Mouse (Mus musculus) forebrain, embryonic 12.5 days (tissue): ENCODE measurements around the gene Eef1a1. TPM values are rescaled to one million over a fixed set of nuclear protein-coding genes. Genes with fewer than 3 reads are reported as not detected.

Source experiments
- ATAC-seq: fragments of 200-750 bp; cut with Nextera tagmentation; 2 replicates; pipeline ENCODE4 v1.8.0; 2017; ENCODE audit warnings: moderate TSS enrichment; ENCODE audit not compliant: low FRiP score
- H3K27ac ChIP-seq: fragments of 300-500 bp; sonication (generic); 2 replicates; pipeline ENCODE4 v1.5.1; 2016; ENCODE audit warnings: mild to moderate bottlenecking
- H3K27me3 ChIP-seq: fragments of 300-500 bp; sonication (generic); 2 replicates; pipeline ENCODE4 v1.6.1; 2016; ENCODE audit warnings: mild to moderate bottlenecking
- H3K36me3 ChIP-seq: fragments of 300-500 bp; sonication (generic); replicated peaks from 2 replicates; pipeline ENCODE4 v1.6.1; 2016; ENCODE audit warnings: mild to moderate bottlenecking
- H3K4me1 ChIP-seq: fragments of 300-500 bp; sonication (generic); 2 replicates; pipeline ENCODE4 v1.6.1; 2016
- H3K4me2 ChIP-seq: fragments of 300-500 bp; sonication (generic); 2 replicates; pipeline ENCODE4 v1.6.1; 2016; ENCODE audit warnings: mild to moderate bottlenecking, moderate library complexity
- H3K4me3 ChIP-seq: fragments of 300-500 bp; sonication (generic); replicated peaks from 2 replicates; pipeline ENCODE4 v1.5.1; 2016; ENCODE audit warnings: mild to moderate bottlenecking
- H3K9ac ChIP-seq: fragments of 300-500 bp; sonication (generic); 2 replicates; pipeline ENCODE4 v1.6.1; 2016; ENCODE audit warnings: mild to moderate bottlenecking
- H3K9me3 ChIP-seq: fragments of 300-500 bp; sonication (generic); 2 replicates; pipeline ENCODE4 v1.6.1; 2016
- WGBS: fragments of 180-500 bp; shearing (Covaris S2); methylation state at CpG from one replicate; pipeline ENCODE4 v1.1.7; 2016; 5-methylcytosine and 5-hydroxymethylcytosine counted together
- polyA plus RNA-seq: library from polyadenylated mRNA; unstranded; fragments of >200 nt; fragmentation: Nextera tagmentation; extraction: Ambion mirVana; gene quantifications from 2 replicates; pipeline ENCODE4 v1.2.1, GENCODE M21; 2016

Gene Eef1a1
- polyA plus RNA-seq: 3,508 and 3,592 TPM in 2 replicates

GRCm38 (mm10) chr9:78488890-78489420 is at the start of gene Eef1a1:
Gene Eef1a1 (minus strand): TSS chr9:78489151.
- WGBS: 3% methylated on average over 17 of the region's 20 CpGs
- H3K27ac ChIP-seq: peak within 1 kb of the TSS; percentile 56
- H3K9me3 ChIP-seq: no peaks in the 10 kb centered on the region
- H3K4me1 ChIP-seq: peaks cover 9% of the 10 kb centered on the region
- no peaks in the 10 kb centered on the region for H3K36me3 ChIP-seq
- peak within 1 kb of the TSS; percentile 61 for H3K9ac ChIP-seq
- peak within 1 kb of the TSS; percentile 40 for H3K4me3 ChIP-seq
- no peaks in the 10 kb centered on the region for H3K27me3 ChIP-seq
- peak within 1 kb of the TSS; percentile 65 for H3K4me2 ChIP-seq
- peak; percentile 76 for ATAC-seq

GRCm38 (mm10) chr9:78538421-78538820 is 49.5 kb upstream of the Eef1a1 start:
- no peaks in the 10 kb centered on the region for H3K9me3 ChIP-seq
- no peaks in the 10 kb centered on the region for H3K36me3 ChIP-seq
- no peak for ATAC-seq
- no peak overlapping the region for H3K4me2 ChIP-seq
- WGBS: 72% methylated on average over 6 of the region's 6 CpGs
- H3K4me1 ChIP-seq: no peaks in the 10 kb centered on the region
- no peak overlapping the region for H3K4me3 ChIP-seq
- no peak overlapping the region for H3K27ac ChIP-seq
- no peak overlapping the region for H3K9ac ChIP-seq
- H3K27me3 ChIP-seq: no peaks in the 10 kb centered on the region

- no peak for ATAC-seq
- no peaks in the 10 kb centered on the region for H3K9me3 ChIP-seq
- no peaks in the 10 kb centered on the region for H3K27me3 ChIP-seq
- H3K9ac ChIP-seq: no peak overlapping the region
- no peak overlapping the region for H3K4me2 ChIP-seq
- WGBS: 90% methylated on average over 9 of the region's 9 CpGs
- H3K4me3 ChIP-seq: no peak overlapping the region
- H3K27ac ChIP-seq: no peak overlapping the region
- H3K36me3 ChIP-seq: no peaks in the 10 kb centered on the region
- no peaks in the 10 kb centered on the region for H3K4me1 ChIP-seq
Measured at GRCm38 (mm10) chr9:78537154-78537873, 48.4 kb upstream of the Eef1a1 start.

DNA sequence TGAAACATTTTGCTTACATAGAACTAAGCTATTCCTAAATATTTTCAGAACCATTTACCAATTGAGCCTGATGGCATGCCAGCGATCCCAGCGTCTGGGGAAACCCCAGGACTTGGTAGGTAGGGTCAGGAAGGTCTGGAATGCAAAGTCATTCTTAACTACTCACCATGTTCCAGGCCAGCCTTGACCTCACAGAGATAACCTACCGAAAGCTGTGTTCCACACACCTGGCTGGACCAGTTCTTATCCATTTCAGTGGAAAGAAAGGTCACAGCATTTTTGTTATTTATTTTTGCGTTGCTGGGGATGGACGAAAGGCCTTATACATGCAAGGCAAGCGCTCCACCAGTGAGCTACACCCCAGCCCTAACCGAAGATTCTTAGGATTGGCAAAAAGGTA is 45.7 kb upstream of the Eef1a1 start:
- no peaks in the 10 kb centered on the region for H3K36me3 ChIP-seq
- H3K9ac ChIP-seq: no peak overlapping the region
- no peak overlapping the region for H3K4me3 ChIP-seq
- no peaks in the 10 kb centered on the region for H3K9me3 ChIP-seq
- ATAC-seq: no peak
- H3K27ac ChIP-seq: no peak overlapping the region
- H3K4me2 ChIP-seq: no peak overlapping the region
- 93% methylated on average over 7 of the region's 7 CpGs for WGBS
- H3K27me3 ChIP-seq: no peaks in the 10 kb centered on the region
- H3K4me1 ChIP-seq: no peaks in the 10 kb centered on the region

- Histone ChIP-seq H3K27me3 (no peaks in the 10 kb centered on the region), H3K9ac (no peak overlapping the region), H3K4me1 (peaks cover under 1% of the 10 kb centered on the region; the same call in 1 of the 2 replicates), H3K9me3 (no peaks in the 10 kb centered on the region), H3K4me3 (no peak overlapping the region), H3K36me3 (no peaks in the 10 kb centered on the region), H3K27ac (no peak overlapping the region), H3K4me2 (no peak overlapping the region)
- 88% methylated on average over 18 of the region's 18 CpGs for WGBS
- ATAC-seq: no peak
Measured at GRCm38 (mm10) chr9:78533296-78533935, 44.5 kb upstream of the Eef1a1 start.

- 78% methylated on average over 9 of the region's 9 CpGs for WGBS
- ATAC-seq: no peak
Measured at GRCm38 (mm10) chr9:78532341-78532819, 43.4 kb upstream of the Eef1a1 start.

GRCm38 (mm10) chr9:78531816-78532215 is 42.9 kb upstream of the Eef1a1 start:
- WGBS: 69% methylated on average over 5 of the region's 5 CpGs
- no peaks in the 10 kb centered on the region for H3K27me3 ChIP-seq
- no peak overlapping the region for H3K27ac ChIP-seq
- no peaks in the 10 kb centered on the region for H3K36me3 ChIP-seq
- peaks cover 8% of the 10 kb centered on the region for H3K4me1 ChIP-seq
- H3K9ac ChIP-seq: no peak overlapping the region
- H3K9me3 ChIP-seq: no peaks in the 10 kb centered on the region
- H3K4me3 ChIP-seq: no peak overlapping the region
- ATAC-seq: no peak
- no peak overlapping the region for H3K4me2 ChIP-seq

More at GRCm38 (mm10) chr9:78532341-78532819, 43.4 kb upstream of the Eef1a1 start:
- Histone ChIP-seq H3K9ac (no peak overlapping the region), H3K4me2 (no peak overlapping the region), H3K9me3 (no peaks in the 10 kb centered on the region), H3K27ac (0 out of 2 replicates have a peak overlapping the region, but pooled peaks have one; percentile 8), H3K4me1 (peaks cover 4% of the 10 kb centered on the region), H3K4me3 (no peak overlapping the region), H3K36me3 (no peaks in the 10 kb centered on the region), H3K27me3 (no peaks in the 10 kb centered on the region)

DNA sequence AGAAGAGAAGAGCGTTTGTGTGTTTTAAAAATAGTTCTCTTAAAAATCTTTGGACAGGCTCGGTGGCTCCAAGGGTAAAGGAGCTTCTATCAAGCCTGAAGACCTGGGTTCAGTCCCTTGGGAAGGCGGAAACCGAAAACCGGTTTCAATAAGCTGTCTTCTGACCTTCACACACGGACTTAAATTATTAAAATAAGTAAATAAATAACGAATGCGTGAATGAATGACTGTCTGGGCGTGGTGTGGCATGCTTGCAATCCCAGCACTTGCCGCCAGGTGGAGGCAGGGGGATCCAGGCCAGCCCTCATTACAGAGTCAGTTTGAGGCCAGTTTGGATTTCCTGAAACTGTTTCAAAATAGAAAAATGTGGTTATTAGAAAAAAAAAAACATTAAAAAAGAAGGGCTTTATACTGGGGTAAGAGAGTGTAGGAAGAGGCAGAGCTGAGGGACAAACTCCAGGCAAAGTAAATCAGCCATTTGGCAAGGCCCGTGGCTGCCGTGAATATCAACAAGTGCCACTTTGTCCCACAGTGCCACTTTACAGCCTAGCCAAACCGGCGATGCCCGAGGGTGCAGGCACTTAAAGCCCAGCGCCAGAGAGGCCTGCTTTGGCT is 38.9 kb upstream of the Eef1a1 start:
- H3K4me1 ChIP-seq: peaks cover 10% of the 10 kb centered on the region
- no peaks in the 10 kb centered on the region for H3K27me3 ChIP-seq
- peak overlapping the region; percentile 65; the same call in 1 of the 2 replicates for H3K27ac ChIP-seq
- peaks cover 17% of the 10 kb centered on the region for H3K36me3 ChIP-seq
- peak overlapping the region; percentile 54 for H3K9ac ChIP-seq
- H3K4me3 ChIP-seq: peak overlapping the region; percentile 50
- WGBS: 5% methylated on average over 16 of the region's 16 CpGs
- H3K9me3 ChIP-seq: no peaks in the 10 kb centered on the region
- peak overlapping the region; percentile 85 for H3K4me2 ChIP-seq
- ATAC-seq: peak; percentile 52

GRCm38 (mm10) chr9:78527301-78527761 is 38.4 kb upstream of the Eef1a1 start:
- under 1% methylated on average over 24 of the region's 24 CpGs for WGBS

GRCm38 (mm10) chr9:78526206-78526605 is 37.3 kb upstream of the Eef1a1 start:
- H3K27me3 ChIP-seq: no peaks in the 10 kb centered on the region
- H3K4me3 ChIP-seq: no peak overlapping the region
- ATAC-seq: no peak
- H3K4me2 ChIP-seq: no peak overlapping the region
- WGBS: 83% methylated on average over 2 of the region's 2 CpGs
- peaks cover 18% of the 10 kb centered on the region for H3K36me3 ChIP-seq
- peaks cover 16% of the 10 kb centered on the region for H3K4me1 ChIP-seq
- H3K9ac ChIP-seq: no peak overlapping the region
- peak overlapping the region; percentile 54; the same call in 1 of the 2 replicates for H3K27ac ChIP-seq
- H3K9me3 ChIP-seq: no peaks in the 10 kb centered on the region

More at GRCm38 (mm10) chr9:78527301-78527761, 38.4 kb upstream of the Eef1a1 start:
- Histone ChIP-seq H3K27me3 (no peaks in the 10 kb centered on the region), H3K9me3 (no peaks in the 10 kb centered on the region), H3K9ac (peak overlapping the region; percentile 54), H3K36me3 (peaks cover 18% of the 10 kb centered on the region), H3K4me1 (peaks cover 10% of the 10 kb centered on the region), H3K4me2 (peak overlapping the region; percentile 85), H3K27ac (peak overlapping the region; percentile 65; the same call in 1 of the 2 replicates), H3K4me3 (peak overlapping the region; percentile 50)
- ATAC-seq: peak; percentile 76

DNA sequence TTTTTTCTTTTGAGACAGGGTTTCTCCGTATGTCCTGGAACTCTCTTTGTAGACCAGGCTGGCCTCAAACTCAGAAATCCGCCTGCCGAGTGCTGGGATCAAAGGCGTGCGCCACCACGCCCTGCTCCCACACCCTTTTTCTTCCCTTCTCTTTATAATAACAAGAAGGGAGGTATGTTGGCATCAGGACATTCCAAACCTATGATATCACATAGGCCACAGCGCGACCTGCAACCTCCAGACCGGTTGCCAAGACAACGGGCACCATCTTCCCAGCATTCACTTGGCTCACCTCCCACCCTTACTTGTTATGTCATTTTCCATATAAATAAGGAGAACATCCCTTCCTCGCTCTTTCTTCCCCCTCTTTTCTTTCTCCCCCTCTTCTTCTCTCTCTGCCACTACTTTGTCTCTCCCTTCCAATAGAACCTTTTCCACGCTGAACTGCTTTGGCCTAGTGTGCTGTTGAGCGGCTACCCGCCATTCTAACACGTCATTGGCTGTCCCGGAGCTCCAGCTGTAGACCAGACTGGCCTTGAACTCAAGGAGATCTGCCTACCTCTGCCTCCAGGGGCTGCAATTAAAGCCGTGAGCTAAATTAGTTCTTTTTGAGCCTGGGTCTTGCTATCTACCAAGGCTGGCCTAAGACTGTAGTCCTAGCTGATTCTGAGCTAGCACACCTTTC is 36.6 kb upstream of the Eef1a1 start:
- Histone ChIP-seq H3K4me3 (no peak overlapping the region), H3K4me1 (peaks cover 16% of the 10 kb centered on the region), H3K4me2 (no peak overlapping the region), H3K27ac (no peak overlapping the region), H3K36me3 (peaks cover 18% of the 10 kb centered on the region), H3K27me3 (no peaks in the 10 kb centered on the region), H3K9me3 (no peaks in the 10 kb centered on the region), H3K9ac (no peak overlapping the region)
- ATAC-seq: no peak
- WGBS: 89% methylated on average over 17 of the region's 17 CpGs
